Mouse (Mus musculus) lung, postnatal 25 days (tissue): ENCODE results near the gene Dync1li2.

Source experiments
- DNase-seq: peaks from one replicate; pipeline ENCODE4 v3.0.0; 2022; ENCODE audit warnings: low spot score

Gene Dync1li2

DNA sequence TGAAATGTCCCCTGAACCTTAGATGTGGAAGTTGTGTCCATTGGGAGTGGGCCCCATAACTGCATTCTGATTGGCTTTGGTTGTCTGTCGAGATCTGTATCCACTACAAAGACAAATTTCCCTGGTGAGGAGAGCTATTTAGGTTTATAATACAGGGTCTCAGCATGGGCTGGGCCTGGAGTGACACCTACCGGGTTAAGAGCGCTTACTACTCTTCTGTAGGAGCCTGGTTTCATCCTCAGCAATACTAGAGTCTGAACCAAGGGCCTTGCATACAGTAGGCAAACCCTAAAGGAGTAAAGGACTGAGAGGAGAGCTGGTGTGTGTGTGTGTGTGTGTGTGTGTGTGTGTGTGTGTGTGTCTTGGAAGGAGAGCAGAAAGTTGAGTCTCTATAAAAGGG is 28.6 kb downstream of the Dync1li2 start:
- DNase-seq = no peak

GRCm38 (mm10) chr8:104413770-104414169 is 29.1 kb downstream of the Dync1li2 start:
- DNase-seq = no peak

GRCm38 (mm10) chr8:104412805-104413532 is 29.9 kb downstream of the Dync1li2 start:
- DNase-seq = no peak

DNA sequence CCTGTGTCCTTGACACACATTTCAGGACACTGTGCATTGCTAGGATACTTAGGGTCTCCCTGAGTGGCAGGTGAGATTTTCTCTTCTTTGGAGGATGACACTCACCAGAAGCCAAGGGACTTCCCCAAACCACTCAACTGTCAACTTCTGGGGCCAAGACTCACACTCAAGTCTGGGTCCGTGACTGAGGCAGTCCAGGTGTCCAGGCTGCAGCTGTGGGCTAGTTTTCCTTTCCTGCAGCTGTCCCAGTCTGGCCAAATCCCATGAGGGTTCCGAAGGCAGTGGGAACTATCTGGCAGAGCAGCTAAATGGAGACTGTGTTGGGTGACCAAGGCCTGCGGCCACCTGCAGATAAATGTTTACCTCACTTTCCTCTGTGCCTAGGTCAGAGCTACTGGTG is 30.9 kb downstream of the Dync1li2 start:
- DNase-seq = no peak

DNA sequence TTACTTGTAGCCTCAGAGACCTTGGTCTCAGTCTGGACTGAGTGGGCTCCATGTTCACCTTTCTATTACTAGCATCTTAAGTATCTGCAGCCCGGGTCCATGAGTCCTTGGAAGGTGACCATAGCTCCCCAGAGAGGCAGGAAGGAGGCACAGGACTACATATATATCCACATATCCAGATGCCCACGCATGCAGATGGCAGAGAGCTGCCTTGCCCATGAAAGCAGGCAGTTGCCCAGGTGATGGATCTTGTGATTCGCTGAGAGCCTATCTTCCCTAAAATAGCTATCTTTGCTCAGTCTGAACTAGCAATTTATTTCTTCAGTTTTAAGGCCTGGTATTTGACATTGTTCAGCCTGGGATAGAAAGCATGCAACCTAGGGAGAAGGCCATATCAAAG is 31.4 kb downstream of the Dync1li2 start:
- no peak for DNase-seq

- no peak for DNase-seq
These were observed 32.1 kb downstream of the Dync1li2 start for GRCm38 (mm10) chr8:104410628-104411273.

- DNase-seq = no peak
These were observed 34.3 kb downstream of the Dync1li2 start for GRCm38 (mm10) chr8:104408328-104409110.

DNA sequence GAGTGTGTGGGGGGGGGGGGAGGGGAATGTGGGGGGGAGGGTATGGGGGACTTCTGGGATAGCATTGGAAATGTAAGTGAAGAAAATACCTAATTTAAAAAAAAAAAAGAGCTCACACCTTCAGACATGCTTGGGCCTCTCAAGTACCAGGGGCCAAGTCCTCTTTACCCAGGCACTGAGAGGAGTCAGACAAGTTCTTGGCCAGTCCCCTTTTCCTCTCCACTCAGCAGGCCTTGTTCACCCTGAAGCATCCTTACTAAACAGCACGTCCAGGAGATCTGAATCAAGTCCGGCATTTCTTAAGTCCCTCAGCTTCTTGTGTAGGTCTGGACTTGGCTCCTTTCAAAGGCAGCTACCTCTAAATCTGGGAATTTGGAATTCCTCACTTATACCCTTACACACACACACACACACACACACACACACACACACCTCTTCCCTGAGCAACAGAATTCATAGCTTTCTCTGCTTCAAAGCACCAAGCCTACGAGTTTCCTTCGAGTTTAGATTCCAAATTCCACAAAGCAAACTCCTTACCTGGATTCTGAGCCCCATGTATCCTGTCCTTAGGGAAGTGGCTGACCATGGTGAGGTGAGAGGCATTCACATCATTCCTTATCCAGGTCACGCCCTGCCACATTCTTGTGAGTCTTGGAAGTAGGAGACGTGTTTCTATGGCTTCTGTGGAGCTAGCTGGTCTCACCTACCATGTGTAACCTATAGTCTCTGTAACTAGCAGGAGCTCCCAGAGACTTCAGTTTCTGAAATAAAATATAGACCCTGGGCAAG is 36.3 kb downstream of the Dync1li2 start:
- DNase-seq = no peak

GRCm38 (mm10) chr8:104405430-104406187 is 37.2 kb downstream of the Dync1li2 start:
- DNase-seq = no peak

DNA sequence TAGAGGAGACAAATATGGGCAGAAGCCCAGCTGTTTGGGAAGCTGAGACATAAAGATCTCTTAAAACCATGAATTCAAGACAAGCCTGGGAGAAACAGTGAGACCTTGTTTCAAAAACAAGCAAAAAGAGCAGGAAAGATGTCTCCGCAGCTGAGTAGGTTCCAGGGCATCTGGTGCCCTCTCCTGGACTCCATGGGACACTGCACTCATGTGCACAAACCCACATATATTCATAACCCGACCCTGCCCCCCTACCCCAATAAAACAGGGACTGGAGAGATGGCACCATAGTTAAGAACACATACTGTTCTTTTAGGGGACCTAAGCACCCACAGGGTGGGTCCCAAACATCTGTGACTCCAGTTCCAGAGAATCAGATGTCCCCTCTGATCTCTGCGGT is 39.3 kb downstream of the Dync1li2 start:
- peak; percentile 16 for DNase-seq

DNA sequence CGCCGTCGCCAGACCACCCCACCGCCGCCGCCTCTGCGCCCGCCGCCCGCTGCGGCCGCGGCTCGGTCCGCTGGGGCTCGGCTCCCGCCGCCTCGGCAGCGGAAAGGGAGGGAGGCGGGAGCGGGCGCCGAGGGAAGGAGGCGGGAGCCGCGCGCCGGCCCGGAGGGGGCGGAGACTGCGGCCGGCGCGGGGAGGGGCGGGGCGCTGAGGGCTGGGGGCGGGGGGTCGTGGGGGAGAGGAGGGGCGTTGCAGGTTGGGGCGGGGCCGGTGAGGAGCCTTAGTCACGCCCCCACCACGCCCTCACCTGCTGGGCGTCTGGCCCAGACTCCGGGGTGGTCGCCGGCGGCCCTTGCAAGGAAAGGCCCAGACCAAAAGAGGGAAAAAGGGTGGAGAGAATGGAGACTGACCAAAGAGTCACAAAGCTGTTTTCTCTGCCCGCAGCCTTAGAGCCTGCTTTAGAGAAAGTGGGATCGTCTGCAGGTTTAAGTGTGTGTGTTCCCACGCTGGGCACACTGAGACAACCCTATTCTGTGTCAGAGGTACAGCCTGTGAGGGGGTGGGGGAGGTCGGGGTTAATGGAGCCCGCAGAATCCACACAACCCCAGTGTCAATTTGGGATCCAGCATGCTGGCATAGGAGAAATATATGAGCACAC is 47.0 kb downstream of the Dync1li2 start, which contains the start of gene Cmtm4:
TSS of gene Cmtm4 (minus strand) at position 105 of the 655 bp plus-strand sequence.
- peak; percentile 47 for DNase-seq

DNA sequence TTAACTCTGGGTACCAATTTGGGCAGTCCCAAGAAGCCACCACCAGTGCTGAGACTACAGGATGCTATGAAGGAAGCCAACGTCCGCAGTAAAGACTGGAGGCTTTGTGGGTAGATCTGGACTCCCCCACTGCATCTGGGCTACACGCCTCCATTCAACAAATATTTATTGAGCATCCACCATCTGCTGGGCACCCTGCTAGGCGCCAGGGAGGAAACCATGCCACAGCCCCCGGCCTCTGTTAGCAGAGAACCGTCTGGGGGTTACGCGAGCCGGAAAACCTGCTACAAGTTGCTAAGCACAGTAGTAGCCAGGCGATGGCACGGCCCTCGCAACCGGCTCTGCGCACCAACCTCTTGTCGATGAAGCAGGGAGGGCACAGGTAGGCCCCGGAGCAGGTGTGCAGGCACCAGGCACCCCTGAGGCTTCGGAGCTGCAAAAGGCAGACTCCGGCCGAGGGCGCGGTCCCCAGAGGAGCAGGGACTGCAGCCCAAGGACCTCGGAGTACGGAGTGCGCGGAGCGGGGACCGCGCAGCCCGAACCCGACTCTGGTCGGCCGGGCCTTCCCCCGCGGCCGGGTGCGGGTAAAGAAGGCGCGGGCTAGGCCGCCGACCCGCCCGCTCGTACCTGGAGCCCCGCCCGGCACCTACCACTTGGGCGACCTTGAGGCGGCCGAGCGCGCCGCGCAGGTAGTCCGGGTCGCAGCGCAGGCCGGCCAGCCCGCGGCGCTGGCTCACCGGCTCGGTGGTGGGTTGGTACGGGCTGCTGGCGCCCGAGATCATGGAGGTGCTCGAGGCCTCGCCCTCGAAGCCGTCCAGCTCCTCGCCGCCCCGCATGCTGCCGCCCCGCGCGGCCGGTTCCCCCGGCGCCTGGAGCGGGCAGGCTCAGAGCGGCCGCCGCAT is 47.8 kb downstream of the Dync1li2 start:
- DNase-seq = peak; percentile 28

- peak; percentile 79 for DNase-seq
These were observed 49.1 kb downstream of the Dync1li2 start for GRCm38 (mm10) chr8:104393767-104394166.

GRCm38 (mm10) chr8:104393139-104393538 is 49.7 kb downstream of the Dync1li2 start:
- DNase-seq = no peak

GRCm38 (mm10) chr8:104390245-104390644 is 52.6 kb downstream of the Dync1li2 start:
- DNase-seq = no peak

DNA sequence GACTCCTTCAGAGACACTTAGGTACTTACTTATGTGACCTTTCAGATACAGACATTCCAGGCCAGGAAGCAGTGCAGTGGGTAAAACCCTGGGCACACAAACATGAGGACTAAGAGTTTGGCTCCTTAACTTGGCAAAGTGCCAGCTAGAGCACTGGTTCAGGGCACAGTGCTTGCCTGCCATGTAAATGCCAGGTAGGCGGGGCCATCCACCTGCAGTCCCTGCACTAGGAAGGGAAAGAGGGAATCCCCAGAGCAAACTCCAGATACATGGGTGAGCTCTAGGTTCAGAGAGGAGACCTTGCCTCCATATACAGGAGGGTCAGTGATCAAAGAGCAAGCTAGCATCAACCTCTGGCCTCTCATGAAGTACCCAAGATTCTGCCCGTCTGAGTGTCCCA is 54.9 kb downstream of the Dync1li2 start:
- peak; percentile 49 for DNase-seq

DNA sequence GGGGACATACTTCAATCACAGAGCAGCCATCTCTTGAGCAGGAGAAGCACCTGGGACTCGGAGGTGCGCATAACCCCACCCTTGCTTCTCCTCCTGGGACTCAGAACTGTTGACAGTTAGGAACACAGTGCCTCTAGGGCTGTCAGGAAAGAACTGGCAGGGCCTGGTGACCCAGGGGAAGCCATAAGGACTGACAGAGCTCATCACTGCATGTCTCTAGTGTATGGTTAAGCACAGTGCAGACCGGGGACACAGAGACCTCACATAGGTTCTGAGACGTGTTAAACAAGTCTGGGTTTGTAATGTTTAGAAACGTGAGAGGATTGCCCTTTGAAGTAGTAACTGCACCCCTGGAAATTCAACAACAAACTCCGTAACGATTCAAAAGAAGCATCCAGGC is 55.3 kb downstream of the Dync1li2 start:
- no peak for DNase-seq

GRCm38 (mm10) chr8:104386693-104387092 is 56.2 kb downstream of the Dync1li2 start:
- no peak for DNase-seq

GRCm38 (mm10) chr8:104383977-104384376 is 58.9 kb downstream of the Dync1li2 start:
- peak; percentile 76 for DNase-seq

GRCm38 (mm10) chr8:104383296-104383695 is 59.6 kb downstream of the Dync1li2 start:
- no peak for DNase-seq
